Mouse (Mus musculus) forebrain, embryonic 12.5 days (tissue): ENCODE data around the gene Siva1. TPM values are rescaled to one million over a fixed set of nuclear protein-coding genes. Genes with fewer than 3 reads are reported as not detected.

Experiments used
- ATAC-seq: fragments of 200-750 bp; cut with Nextera tagmentation; 2 replicates; pipeline ENCODE4 v1.8.0; 2017; ENCODE audit warnings: moderate TSS enrichment; ENCODE audit not compliant: low FRiP score
- H3K27ac ChIP-seq: fragments of 300-500 bp; sonication (generic); 2 replicates; pipeline ENCODE4 v1.5.1; 2016; ENCODE audit warnings: mild to moderate bottlenecking
- H3K27me3 ChIP-seq: fragments of 300-500 bp; sonication (generic); 2 replicates; pipeline ENCODE4 v1.6.1; 2016; ENCODE audit warnings: mild to moderate bottlenecking
- H3K36me3 ChIP-seq: fragments of 300-500 bp; sonication (generic); replicated peaks from 2 replicates; pipeline ENCODE4 v1.6.1; 2016; ENCODE audit warnings: mild to moderate bottlenecking
- H3K4me1 ChIP-seq: fragments of 300-500 bp; sonication (generic); 2 replicates; pipeline ENCODE4 v1.6.1; 2016
- H3K4me2 ChIP-seq: fragments of 300-500 bp; sonication (generic); 2 replicates; pipeline ENCODE4 v1.6.1; 2016; ENCODE audit warnings: mild to moderate bottlenecking, moderate library complexity
- H3K4me3 ChIP-seq: fragments of 300-500 bp; sonication (generic); replicated peaks from 2 replicates; pipeline ENCODE4 v1.5.1; 2016; ENCODE audit warnings: mild to moderate bottlenecking
- H3K9ac ChIP-seq: fragments of 300-500 bp; sonication (generic); 2 replicates; pipeline ENCODE4 v1.6.1; 2016; ENCODE audit warnings: mild to moderate bottlenecking
- H3K9me3 ChIP-seq: fragments of 300-500 bp; sonication (generic); 2 replicates; pipeline ENCODE4 v1.6.1; 2016
- WGBS: fragments of 180-500 bp; shearing (Covaris S2); methylation state at CpG from one replicate; pipeline ENCODE4 v1.1.7; 2016; 5-methylcytosine and 5-hydroxymethylcytosine counted together
- polyA plus RNA-seq: library from polyadenylated mRNA; unstranded; fragments of >200 nt; fragmentation: Nextera tagmentation; extraction: Ambion mirVana; gene quantifications from 2 replicates; pipeline ENCODE4 v1.2.1, GENCODE M21; 2016

The Siva1 gene
- polyA plus RNA-seq, 1 experiment from 2014 or later = 173 TPM

GRCm38 (mm10) chr12:112606998-112607397, 37.5 kb upstream of the Siva1 start:
- Histone ChIP-seq H3K4me3 (no peak overlapping the region), H3K9me3 (no peaks in the 10 kb centered on the region), H3K36me3 (no peaks in the 10 kb centered on the region), H3K4me1 (peaks cover 11% of the 10 kb centered on the region), H3K27me3 (no peaks in the 10 kb centered on the region), H3K4me2 (no peak overlapping the region), H3K9ac (no peak overlapping the region), H3K27ac (no peak overlapping the region)
- WGBS = 86% methylated on average over 6 of the region's 6 CpGs
- no peak for ATAC-seq

- Histone ChIP-seq H3K27me3 (no peaks in the 10 kb centered on the region), H3K4me2 (no peak overlapping the region), H3K4me3 (no peak overlapping the region), H3K9ac (no peak overlapping the region), H3K36me3 (no peaks in the 10 kb centered on the region), H3K9me3 (no peaks in the 10 kb centered on the region), H3K4me1 (peaks cover 11% of the 10 kb centered on the region), H3K27ac (no peak overlapping the region)
- no peak for ATAC-seq
- 92% methylated on average over 10 of the region's 10 CpGs for WGBS
Observed at GRCm38 (mm10) chr12:112609031-112609430, 35.4 kb upstream of the Siva1 start.

GRCm38 (mm10) chr12:112616668-112617067, 27.8 kb upstream of the Siva1 start:
- H3K9me3 ChIP-seq = no peaks in the 10 kb centered on the region
- H3K36me3 ChIP-seq = no peaks in the 10 kb centered on the region
- H3K27ac ChIP-seq = no peak overlapping the region
- no peak overlapping the region for H3K9ac ChIP-seq
- 69% methylated on average over 9 of the region's 9 CpGs for WGBS
- no peak overlapping the region for H3K4me2 ChIP-seq
- peaks cover 36% of the 10 kb centered on the region for H3K27me3 ChIP-seq
- no peak for ATAC-seq
- no peak overlapping the region for H3K4me3 ChIP-seq
- H3K4me1 ChIP-seq = peaks cover 22% of the 10 kb centered on the region

GRCm38 (mm10) chr12:112617184-112617583, 27.3 kb upstream of the Siva1 start:
- H3K4me1 ChIP-seq = peaks cover 22% of the 10 kb centered on the region
- no peak overlapping the region for H3K4me2 ChIP-seq
- whole genome bisulfite sequencing = 87% methylated on average over 11 of the region's 11 CpGs
- no peak overlapping the region for H3K4me3 ChIP-seq
- no peaks in the 10 kb centered on the region for H3K9me3 ChIP-seq
- H3K27ac ChIP-seq = no peak overlapping the region
- ATAC-seq = no peak
- no peaks in the 10 kb centered on the region for H3K36me3 ChIP-seq
- no peak overlapping the region for H3K9ac ChIP-seq
- peaks cover 41% of the 10 kb centered on the region for H3K27me3 ChIP-seq

- Histone ChIP-seq H3K4me1 (peaks cover 22% of the 10 kb centered on the region), H3K9me3 (no peaks in the 10 kb centered on the region)
Observed at GRCm38 (mm10) chr12:112617898-112618380, 26.5 kb upstream of the Siva1 start.

GRCm38 (mm10) chr12:112618981-112619685, 25.3 kb upstream of the Siva1 start:
- H3K9ac ChIP-seq = peak overlapping the region; percentile 64; the same call in 1 of the 2 replicates
- 33% methylated on average over 13 of the region's 13 CpGs for WGBS
- ATAC-seq = no peak; the same call in 1 of the 2 replicates

More at GRCm38 (mm10) chr12:112617898-112618380, 26.5 kb upstream of the Siva1 start:
- no peak overlapping the region for H3K27ac ChIP-seq
- no peak overlapping the region for H3K4me3 ChIP-seq
- WGBS = 12% methylated on average over 8 of the region's 8 CpGs
- peak; percentile 51; the same call in 1 of the 2 replicates for ATAC-seq
- H3K36me3 ChIP-seq = no peaks in the 10 kb centered on the region
- H3K4me2 ChIP-seq = no peak overlapping the region
- no peak overlapping the region for H3K9ac ChIP-seq
- H3K27me3 ChIP-seq = peaks cover 47% of the 10 kb centered on the region

GRCm38 (mm10) chr12:112619686-112620353, 24.7 kb upstream of the Siva1 start, which contains the start of gene Adssl1:
Gene Adssl1, plus strand, starts transcription at chr12:112620045.
- H3K27me3 ChIP-seq = peaks cover 47% of the 10 kb centered on the region
- peaks cover 24% of the 10 kb centered on the region for H3K4me1 ChIP-seq
- ATAC-seq = peak; percentile 68
- peak within 1 kb of the TSS; percentile 64 for H3K9ac ChIP-seq
- peak within 1 kb of the TSS; percentile 96 for H3K4me2 ChIP-seq
- H3K4me3 ChIP-seq = peak within 1 kb of the TSS; percentile 51
- WGBS = under 1% methylated on average over 56 of the region's 56 CpGs
- no peak within 1 kb of the TSS for H3K27ac ChIP-seq
- H3K36me3 ChIP-seq = no peaks in the 10 kb centered on the region
- H3K9me3 ChIP-seq = no peaks in the 10 kb centered on the region

More at GRCm38 (mm10) chr12:112618981-112619685, 25.3 kb upstream of the Siva1 start:
- Histone ChIP-seq H3K4me2 (peak overlapping the region; percentile 96), H3K9me3 (no peaks in the 10 kb centered on the region), H3K4me3 (peak overlapping the region; percentile 51), H3K4me1 (peaks cover 24% of the 10 kb centered on the region), H3K36me3 (no peaks in the 10 kb centered on the region), H3K27ac (no peak overlapping the region), H3K27me3 (peaks cover 47% of the 10 kb centered on the region)

- Histone ChIP-seq H3K36me3 (no peaks in the 10 kb centered on the region), H3K4me3 (peak overlapping the region; percentile 51), H3K27ac (no peak overlapping the region), H3K27me3 (peaks cover 47% of the 10 kb centered on the region), H3K4me1 (peaks cover 24% of the 10 kb centered on the region), H3K9me3 (no peaks in the 10 kb centered on the region), H3K9ac (peak overlapping the region; percentile 64), H3K4me2 (peak overlapping the region; percentile 96)
- WGBS = 19% methylated on average over 16 of the region's 16 CpGs
- ATAC-seq = no peak; the same call in 1 of the 2 replicates
Observed at GRCm38 (mm10) chr12:112620354-112621061, 24.0 kb upstream of the Siva1 start.

- Histone ChIP-seq H3K36me3 (no peaks in the 10 kb centered on the region), H3K4me2 (no peak overlapping the region), H3K27ac (no peak overlapping the region), H3K27me3 (peaks cover 47% of the 10 kb centered on the region), H3K9ac (no peak overlapping the region), H3K9me3 (no peaks in the 10 kb centered on the region), H3K4me3 (no peak overlapping the region), H3K4me1 (peaks cover 24% of the 10 kb centered on the region)
- no peak for ATAC-seq
- WGBS = 81% methylated on average over 3 of the region's 3 CpGs
Observed at GRCm38 (mm10) chr12:112621900-112622299, 22.6 kb upstream of the Siva1 start.

- H3K4me1 ChIP-seq = peaks cover 21% of the 10 kb centered on the region
- no peaks in the 10 kb centered on the region for H3K9me3 ChIP-seq
- no peak overlapping the region for H3K4me2 ChIP-seq
- no peaks in the 10 kb centered on the region for H3K36me3 ChIP-seq
- no peak overlapping the region for H3K4me3 ChIP-seq
- no peak overlapping the region for H3K27ac ChIP-seq
- peaks cover 40% of the 10 kb centered on the region for H3K27me3 ChIP-seq
- H3K9ac ChIP-seq = no peak overlapping the region
- no peak for ATAC-seq
- WGBS = 26% methylated on average over 2 of the region's 2 CpGs
Observed at GRCm38 (mm10) chr12:112623742-112624141, 20.7 kb upstream of the Siva1 start.

GRCm38 (mm10) chr12:112625700-112626099, 18.8 kb upstream of the Siva1 start:
- no peaks in the 10 kb centered on the region for H3K36me3 ChIP-seq
- H3K27ac ChIP-seq = no peak overlapping the region
- H3K4me2 ChIP-seq = no peak overlapping the region
- no peak overlapping the region for H3K9ac ChIP-seq
- H3K4me3 ChIP-seq = no peak overlapping the region
- no peak for ATAC-seq
- WGBS = 85% methylated on average over 4 of the region's 4 CpGs
- H3K4me1 ChIP-seq = peaks cover 10% of the 10 kb centered on the region
- H3K9me3 ChIP-seq = no peaks in the 10 kb centered on the region
- peaks cover 21% of the 10 kb centered on the region for H3K27me3 ChIP-seq

GRCm38 (mm10) chr12:112626455-112626854, 18.0 kb upstream of the Siva1 start:
- H3K36me3 ChIP-seq = no peaks in the 10 kb centered on the region
- no peaks in the 10 kb centered on the region for H3K9me3 ChIP-seq
- WGBS = 89% methylated on average over 6 of the region's 6 CpGs
- H3K27me3 ChIP-seq = peaks cover 13% of the 10 kb centered on the region
- no peak overlapping the region for H3K4me3 ChIP-seq
- no peak for ATAC-seq
- peaks cover 10% of the 10 kb centered on the region for H3K4me1 ChIP-seq
- no peak overlapping the region for H3K4me2 ChIP-seq
- H3K9ac ChIP-seq = no peak overlapping the region
- no peak overlapping the region for H3K27ac ChIP-seq
